Mouse (Mus musculus) heart, postnatal 0 days (tissue): ENCODE results near the gene Plek.

Experiments
- CTCF ChIP-seq: IDR thresholded peaks from 2 replicates; pipeline ENCODE4 v1.5.1; 2016; ENCODE audit warnings: antibody characterized with exemption, control low read depth, low read depth
- EP300 ChIP-seq: IDR thresholded peaks from 2 replicates; pipeline ENCODE4 v1.6.1; 2016; ENCODE audit warnings: antibody characterized with exemption, low read depth

GRCm38 (mm10) chr11:17082086-17082485 lies 29.9 kb upstream of the Plek start:
- TF ChIP-seq CTCF (no peak), EP300 (no peak)
